Mouse (Mus musculus) liver, adult (tissue): ENCODE results near the gene Enpp5.

Source experiments
- GATA4 ChIP-seq: IDR thresholded peaks from 2 replicates; pipeline ENCODE4 v1.6.1; 2014; ENCODE audit warnings: mild to moderate bottlenecking, low read length; ENCODE audit not compliant: insufficient replicate concordance

Enpp5 gene

GRCm38 (mm10) chr17:44076051-44076680 is 2.4 kb upstream of the Enpp5 start:
- TF ChIP-seq GATA4, result no peak

GRCm38 (mm10) chr17:44077146-44077842 is 1.3 kb upstream of the Enpp5 start:
- no peak for TF ChIP-seq GATA4

- TF ChIP-seq GATA4, result no peak
Observed at GRCm38 (mm10) chr17:44077843-44078160, 811 bp upstream of the Enpp5 start.

- TF ChIP-seq GATA4, result no peak
Observed at GRCm38 (mm10) chr17:44083156-44083555, 4.5 kb downstream of the Enpp5 start.

GRCm38 (mm10) chr17:44088226-44088625 is 9.6 kb downstream of the Enpp5 start:
- no peak for TF ChIP-seq GATA4

- no peak for TF ChIP-seq GATA4
Observed at GRCm38 (mm10) chr17:44090916-44091315, 12.3 kb downstream of the Enpp5 start.

GRCm38 (mm10) chr17:44091512-44091911 is 12.9 kb downstream of the Enpp5 start:
- no peak for TF ChIP-seq GATA4

GRCm38 (mm10) chr17:44100486-44100885 is 21.9 kb downstream of the Enpp5 start:
- TF ChIP-seq GATA4, result no peak

GRCm38 (mm10) chr17:44100906-44101305 is 22.3 kb downstream of the Enpp5 start:
- no peak for TF ChIP-seq GATA4

GRCm38 (mm10) chr17:44101961-44102360 is 23.3 kb downstream of the Enpp5 start:
- no peak for TF ChIP-seq GATA4

- TF ChIP-seq GATA4, result peak; percentile 77; the same call in 1 of the 2 replicates
Observed at GRCm38 (mm10) chr17:44105287-44106138, 26.9 kb downstream of the Enpp5 start, which contains the start of gene Enpp4. Gene Enpp4 (minus strand): TSS chr17:44105809.

GRCm38 (mm10) chr17:44108331-44108730 is 29.7 kb downstream of the Enpp5 start:
- no peak for TF ChIP-seq GATA4

- no peak for TF ChIP-seq GATA4
Observed at GRCm38 (mm10) chr17:44116584-44116983, 38.0 kb downstream of the Enpp5 start.

- no peak for TF ChIP-seq GATA4
Observed at GRCm38 (mm10) chr17:44117721-44118120, 39.1 kb downstream of the Enpp5 start.

GRCm38 (mm10) chr17:44118231-44118630 is 39.6 kb downstream of the Enpp5 start:
- no peak for TF ChIP-seq GATA4
